Mouse (Mus musculus) limb, embryonic 14.5 days (tissue): ENCODE measurements around the gene Pdzph1. TPM values are rescaled to one million over a fixed set of nuclear protein-coding genes. Genes with fewer than 3 reads are reported as not detected.

ENCODE experiments used
- ATAC-seq: fragments of 200-750 bp; cut with Nextera tagmentation; 2 replicates; pipeline ENCODE4 v1.8.0; 2017; ENCODE audit warnings: low read depth, moderate number of reproducible peaks, moderate TSS enrichment; ENCODE audit not compliant: low FRiP score
- DNase-seq: peaks from one replicate; pipeline ENCODE4 v3.0.0-alpha.2; 2015; ENCODE audit warnings: low spot score
- H3K27ac ChIP-seq: fragments of 300-500 bp; sonication (generic); replicated peaks from 2 replicates; pipeline ENCODE4 v1.5.1; 2014; ENCODE audit warnings: low read depth, mild to moderate bottlenecking, low read length, moderate library complexity, mixed read lengths
- H3K27me3 ChIP-seq: fragments of 300-500 bp; sonication (generic); 2 replicates; pipeline ENCODE4 v1.6.1; 2014; ENCODE audit warnings: low read length, mixed read lengths; ENCODE audit not compliant: control insufficient read depth, insufficient read depth
- H3K36me3 ChIP-seq: fragments of 300-500 bp; sonication (generic); 2 replicates; pipeline ENCODE4 v1.6.1; 2014; ENCODE audit warnings: mild to moderate bottlenecking, low read length, moderate library complexity, mixed read lengths; ENCODE audit not compliant: control insufficient read depth, insufficient read depth
- H3K4me1 ChIP-seq: fragments of 300-500 bp; sonication (generic); 2 replicates; pipeline ENCODE4 v1.6.1; 2014; ENCODE audit warnings: antibody characterized with exemption, low read length, mixed read lengths; ENCODE audit not compliant: control insufficient read depth, insufficient read depth
- H3K4me2 ChIP-seq: fragments of 300-500 bp; sonication (generic); replicated peaks from 2 replicates; pipeline ENCODE4 v1.6.1; 2014; ENCODE audit warnings: low read depth, mild to moderate bottlenecking, low read length, moderate library complexity; ENCODE audit not compliant: severe bottlenecking
- H3K4me3 ChIP-seq: fragments of 300-500 bp; sonication (generic); replicated peaks from 2 replicates; pipeline ENCODE4 v1.5.1; 2014; ENCODE audit warnings: low read length
- H3K9ac ChIP-seq: fragments of 300-500 bp; sonication (generic); 2 replicates; pipeline ENCODE4 v1.6.1; 2014; ENCODE audit warnings: mild to moderate bottlenecking, low read depth, low read length, moderate library complexity; ENCODE audit not compliant: severe bottlenecking
- H3K9me3 ChIP-seq: fragments of 300-500 bp; sonication (generic); 2 replicates; pipeline ENCODE4 v1.6.1; 2016; ENCODE audit warnings: low read length; ENCODE audit not compliant: control insufficient read depth
- POLR2A ChIP-seq: fragments of 200-500 bp; IDR thresholded peaks from 2 replicates; pipeline ENCODE4 v1.8.0; 2012; ENCODE audit warnings: inconsistent platforms, mild to moderate bottlenecking, moderate library complexity, borderline replicate concordance; ENCODE audit not compliant: insufficient read depth, insufficient read length; ENCODE audit errors: extremely low read depth
- WGBS: fragments of 180-500 bp; shearing (Covaris S2); extraction: QIAGEN DNeasy Blood & Tissue Kit; methylation state at CpG from one replicate; pipeline ENCODE4 v1.1.7; 2014; 5-methylcytosine and 5-hydroxymethylcytosine counted together
- polyA plus RNA-seq, 2 experiments: library from polyadenylated mRNA; depleted of rRNA in 1 of 2; stranded (reverse) in 1 of 2; unstranded in 1 of 2; fragments of >200 nt; fragmentation: Nextera tagmentation in 1 of 2; extraction: Ambion mirVana in 1 of 2; gene quantifications; 2 replicates each; pipeline versions ENCODE4 v1.2.1 to v1.2.3; 2012 to 2014

Pdzph1 gene
- polyA plus RNA-seq, 2 experiments = 0.29 TPM; not detected in 1

DNA sequence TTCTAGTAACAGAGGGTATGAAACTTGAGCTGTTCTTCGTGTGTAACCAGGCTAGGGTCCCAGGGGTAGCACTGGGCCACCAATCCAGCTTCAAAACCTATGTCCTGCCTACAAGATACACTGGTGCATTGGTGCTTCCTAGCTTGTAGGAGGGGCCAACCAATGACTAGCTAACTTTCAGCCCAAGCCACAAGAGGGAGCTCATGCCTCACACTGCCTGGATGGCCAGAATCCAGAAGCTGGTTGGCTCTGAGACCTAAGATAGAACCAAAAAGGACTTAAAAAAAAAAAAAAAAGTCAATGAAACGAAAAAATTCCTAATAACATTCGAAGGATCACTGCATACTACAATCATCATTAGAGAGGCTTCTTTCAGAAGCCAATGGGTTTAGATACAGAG lies 31.3 kb downstream of the Pdzph1 start:
- Histone ChIP-seq H3K27ac (no peak overlapping the region), H3K9me3 (no peaks in the 10 kb centered on the region), H3K36me3 (no peaks in the 10 kb centered on the region), H3K4me1 (no peaks in the 10 kb centered on the region), H3K27me3 (no peaks in the 10 kb centered on the region), H3K4me2 (no peak overlapping the region), H3K9ac (no peak overlapping the region), H3K4me3 (no peak overlapping the region)
- TF ChIP-seq POLR2A = no peak
- ATAC-seq (no peak), DNase-seq (no peak)
- 28% methylated on average over 3 of the region's 3 CpGs for WGBS

- Histone ChIP-seq H3K27me3 (no peaks in the 10 kb centered on the region), H3K27ac (no peak overlapping the region), H3K4me1 (no peaks in the 10 kb centered on the region), H3K36me3 (no peaks in the 10 kb centered on the region), H3K4me3 (no peak overlapping the region), H3K9ac (no peak overlapping the region), H3K4me2 (no peak overlapping the region), H3K9me3 (no peaks in the 10 kb centered on the region)
- ATAC-seq = no peak
- TF ChIP-seq POLR2A = no peak
- DNase-seq = no peak
- 49% methylated on average over 1 of the region's 1 CpGs for WGBS
Measured at GRCm38 (mm10) chr17:58957055-58957454, 34.1 kb downstream of the Pdzph1 start.

- Histone ChIP-seq H3K4me1 (peaks cover 3% of the 10 kb centered on the region; the same call in 1 of the 2 replicates), H3K4me2 (no peak overlapping the region), H3K4me3 (no peak overlapping the region), H3K36me3 (no peaks in the 10 kb centered on the region), H3K9me3 (no peaks in the 10 kb centered on the region), H3K27ac (0 out of 2 replicates have a peak overlapping the region, but pooled peaks have one; percentile 33), H3K9ac (no peak overlapping the region), H3K27me3 (no peaks in the 10 kb centered on the region)
- DNase-seq = no peak
- WGBS = 44% methylated on average over 10 of the region's 10 CpGs
- ATAC-seq = no peak
- no peak for TF ChIP-seq POLR2A
Measured at GRCm38 (mm10) chr17:58943015-58943822, 48.0 kb downstream of the Pdzph1 start.

- Histone ChIP-seq H3K4me1 (peaks cover 2% of the 10 kb centered on the region; the same call in 1 of the 2 replicates), H3K4me2 (no peak overlapping the region), H3K27me3 (no peaks in the 10 kb centered on the region), H3K4me3 (no peak overlapping the region), H3K9ac (no peak overlapping the region), H3K36me3 (no peaks in the 10 kb centered on the region), H3K9me3 (no peaks in the 10 kb centered on the region), H3K27ac (no peak overlapping the region)
- no peak for TF ChIP-seq POLR2A
- no peak for ATAC-seq
- 83% methylated on average over 1 of the region's 1 CpGs for WGBS
- DNase-seq = no peak
Measured at GRCm38 (mm10) chr17:58938598-58938997, 52.6 kb downstream of the Pdzph1 start.

GRCm38 (mm10) chr17:58937533-58937932 lies 53.6 kb downstream of the Pdzph1 start:
- Histone ChIP-seq H3K9ac (no peak overlapping the region), H3K27me3 (no peaks in the 10 kb centered on the region), H3K4me1 (no peaks in the 10 kb centered on the region), H3K4me2 (no peak overlapping the region), H3K36me3 (no peaks in the 10 kb centered on the region), H3K4me3 (no peak overlapping the region), H3K9me3 (no peaks in the 10 kb centered on the region), H3K27ac (no peak overlapping the region)
- no peak for TF ChIP-seq POLR2A
- WGBS = 56% methylated on average over 4 of the region's 4 CpGs
- DNase-seq = no peak
- ATAC-seq = no peak

- Histone ChIP-seq H3K27ac (no peak overlapping the region), H3K9me3 (no peaks in the 10 kb centered on the region), H3K36me3 (no peaks in the 10 kb centered on the region), H3K4me3 (no peak overlapping the region), H3K27me3 (no peaks in the 10 kb centered on the region), H3K4me1 (no peaks in the 10 kb centered on the region), H3K4me2 (no peak overlapping the region), H3K9ac (no peak overlapping the region)
- DNase-seq (no peak), ATAC-seq (no peak)
- whole genome bisulfite sequencing = 57% methylated on average over 1 of the region's 1 CpGs
- no peak for TF ChIP-seq POLR2A
Measured at GRCm38 (mm10) chr17:58932983-58933280, 58.2 kb downstream of the Pdzph1 start.
